Mouse (Mus musculus): ENCODE results near the gene Slc17a2.
A peak's percentile ranks its signal among the peaks of the same experiment; 100 is the strongest.

Slc17a2 gene

GRCm38 (mm10) chr13:23799405-23799804 is 7.4 kb upstream of the Slc17a2 start:
- peak; percentile 30 to 32 for DNase-seq

GRCm38 (mm10) chr13:23804532-23804931 is 2.3 kb upstream of the Slc17a2 start:
- no peak for DNase-seq

- DNase-seq: no peak
These were observed 9.4 kb downstream of the Slc17a2 start for GRCm38 (mm10) chr13:23816148-23816547.

DNA sequence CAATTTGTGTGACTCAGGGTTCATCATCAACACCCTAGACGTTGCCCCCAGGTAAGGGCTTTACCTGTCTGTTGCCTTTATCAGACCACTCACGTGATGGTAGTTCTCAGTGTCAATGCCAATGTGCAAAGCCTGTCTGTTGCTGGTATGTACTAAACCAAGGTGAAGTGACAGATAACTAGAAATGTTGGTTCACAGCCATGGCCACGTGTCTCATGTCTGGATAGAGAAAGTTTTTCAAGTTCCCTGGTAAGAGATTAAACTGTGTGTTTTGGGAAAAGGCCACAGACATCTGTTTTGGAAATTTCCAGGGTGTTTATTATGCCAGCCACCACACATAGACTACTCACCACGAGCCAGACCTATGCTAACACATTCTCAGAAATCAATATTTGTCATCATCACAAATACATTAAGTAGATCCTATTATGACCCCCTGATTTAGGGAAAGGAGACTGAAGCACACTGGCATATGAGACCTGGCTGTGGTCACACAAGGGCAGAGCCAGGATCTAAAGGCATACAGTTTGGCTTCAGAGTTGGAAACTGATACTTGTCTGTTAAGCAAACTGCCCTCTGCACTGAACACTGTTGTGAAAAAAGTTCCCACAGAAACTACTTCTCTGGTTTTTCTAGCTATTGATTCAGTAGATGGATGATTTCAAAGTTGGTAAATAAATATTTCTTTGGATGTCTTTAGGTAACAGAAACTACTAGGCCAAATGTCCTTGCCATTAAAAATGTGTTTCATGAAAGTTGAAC is 13.6 kb downstream of the Slc17a2 start:
- DNase-seq: no peak

- no peak for DNase-seq
These were observed 15.4 kb downstream of the Slc17a2 start for GRCm38 (mm10) chr13:23822213-23822612.

- no peak for DNase-seq
These were observed 19.8 kb downstream of the Slc17a2 start for GRCm38 (mm10) chr13:23826606-23827005.

DNA sequence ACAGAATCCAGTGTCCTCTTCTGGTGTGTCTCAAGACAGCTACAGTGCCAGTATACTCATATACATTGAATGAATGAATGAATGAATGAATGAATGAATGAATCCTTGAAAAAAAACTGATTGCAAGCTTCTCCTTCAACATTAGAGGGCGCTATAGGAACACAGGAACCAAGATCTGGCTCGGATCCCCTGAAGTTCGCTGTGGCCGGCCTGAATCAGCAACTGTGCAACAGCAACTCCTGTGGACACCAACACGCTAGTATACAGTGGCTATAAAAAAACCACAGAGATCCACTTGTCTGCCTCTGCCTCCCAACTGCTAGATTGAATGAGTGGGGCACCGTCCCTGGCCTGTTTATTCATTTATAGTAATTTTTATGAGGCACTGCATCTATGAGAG is 26.3 kb downstream of the Slc17a2 start:
- peak; percentile 38 to 42 for DNase-seq

DNA sequence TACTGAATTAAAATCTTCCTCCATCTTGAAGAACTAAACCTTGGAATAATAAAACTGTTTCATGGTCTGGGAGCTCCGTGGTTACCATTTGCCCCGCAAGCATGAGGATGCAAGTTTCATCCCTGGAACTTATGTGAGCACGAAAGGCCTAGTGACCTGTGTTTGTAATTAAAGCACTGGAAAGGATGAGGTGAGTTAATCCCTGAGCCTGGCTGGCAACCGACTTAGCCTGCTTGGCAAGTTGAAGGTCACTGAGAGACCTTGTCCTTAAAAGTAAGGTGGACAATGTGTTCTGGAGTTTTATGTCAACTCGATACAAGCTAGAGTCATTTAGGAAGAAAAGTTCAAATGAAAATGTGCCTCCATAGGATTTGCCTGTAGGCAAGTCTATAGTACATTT is 28.0 kb downstream of the Slc17a2 start:
- DNase-seq: no peak

GRCm38 (mm10) chr13:23836630-23837029 is 29.8 kb downstream of the Slc17a2 start:
- DNase-seq: no peak

DNA sequence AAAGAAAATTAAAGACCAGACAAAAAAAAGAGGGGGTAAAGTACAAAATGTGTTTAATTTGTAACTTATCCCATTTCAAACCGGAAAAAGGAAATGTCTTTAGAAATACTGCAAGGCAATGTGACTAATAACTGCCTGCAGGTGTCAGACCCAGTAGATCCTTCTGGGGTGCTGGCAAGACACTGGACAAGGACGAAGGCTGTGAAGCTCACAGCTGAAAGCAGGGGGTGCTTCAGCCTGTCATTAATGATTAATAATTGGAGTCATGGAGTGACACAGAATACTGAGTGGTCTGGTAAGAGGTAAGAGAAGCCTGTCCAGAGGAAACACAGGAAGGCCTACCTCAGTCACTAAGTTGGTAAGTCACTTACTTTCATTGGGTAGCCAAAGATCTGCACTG is 32.5 kb downstream of the Slc17a2 start, which contains the start of gene Slc17a3:
TSS of gene Slc17a3 (plus strand) at position 127 of the 400 bp plus-strand sequence.
- DNase-seq: no peak

DNA sequence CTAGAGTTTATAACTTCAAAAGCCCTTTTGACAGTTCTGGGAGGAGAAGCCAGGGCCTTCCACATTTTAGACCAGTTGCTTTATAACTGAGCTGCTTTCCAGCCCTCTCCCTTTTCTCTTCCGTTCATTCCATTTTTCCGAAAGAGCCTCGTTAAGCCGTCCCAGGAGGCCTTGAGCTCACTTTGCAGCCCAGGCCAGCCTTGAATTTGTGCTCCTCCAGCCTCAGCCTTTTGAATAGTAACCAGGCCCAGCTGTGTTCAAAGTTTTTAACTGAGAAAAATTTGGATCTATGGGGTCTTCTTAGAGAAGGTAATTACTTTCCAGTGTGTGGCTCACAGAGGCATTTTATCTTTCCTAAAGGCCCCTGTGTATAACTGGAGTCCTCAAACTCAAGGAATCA is 39.1 kb downstream of the Slc17a2 start:
- DNase-seq: no peak

DNA sequence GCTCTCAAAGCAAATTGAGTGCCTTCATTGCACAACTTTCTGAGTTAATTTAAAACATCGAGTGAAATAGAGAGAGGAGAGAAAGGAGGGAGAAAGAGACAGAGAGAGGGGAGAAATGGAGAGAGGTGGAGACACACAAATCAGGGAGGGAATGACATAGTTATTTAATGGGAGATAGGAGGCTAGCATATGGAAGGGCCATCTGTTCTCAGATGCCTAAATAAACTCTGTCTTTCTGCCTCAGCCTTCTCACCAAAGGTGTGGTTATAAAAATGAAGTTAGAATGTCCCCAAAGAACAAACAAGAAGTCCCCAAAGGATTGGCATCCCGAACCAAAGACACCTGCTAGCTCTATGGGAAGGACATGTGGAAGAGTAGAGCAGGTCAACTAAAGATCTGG is 42.5 kb downstream of the Slc17a2 start:
- DNase-seq: no peak

DNA sequence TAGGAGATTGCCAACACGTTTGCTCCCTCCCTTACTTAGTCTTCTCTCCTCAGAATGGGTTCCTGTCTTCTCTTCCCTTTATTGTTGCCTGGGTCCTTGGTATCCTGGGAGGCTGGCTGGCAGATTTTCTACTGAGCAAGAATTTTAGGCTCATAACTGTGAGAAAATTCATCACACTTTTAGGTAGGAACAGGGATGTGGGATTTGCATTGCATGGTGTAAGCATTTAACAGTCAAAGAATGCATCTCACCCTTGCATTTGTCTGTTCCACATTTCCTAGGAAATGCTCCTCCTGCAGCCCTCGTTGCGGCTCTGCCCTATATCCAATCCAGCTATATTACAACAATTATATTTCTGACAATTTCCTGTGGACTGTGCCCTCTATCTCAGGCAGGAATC is 49.6 kb downstream of the Slc17a2 start:
- no peak for DNase-seq

DNA sequence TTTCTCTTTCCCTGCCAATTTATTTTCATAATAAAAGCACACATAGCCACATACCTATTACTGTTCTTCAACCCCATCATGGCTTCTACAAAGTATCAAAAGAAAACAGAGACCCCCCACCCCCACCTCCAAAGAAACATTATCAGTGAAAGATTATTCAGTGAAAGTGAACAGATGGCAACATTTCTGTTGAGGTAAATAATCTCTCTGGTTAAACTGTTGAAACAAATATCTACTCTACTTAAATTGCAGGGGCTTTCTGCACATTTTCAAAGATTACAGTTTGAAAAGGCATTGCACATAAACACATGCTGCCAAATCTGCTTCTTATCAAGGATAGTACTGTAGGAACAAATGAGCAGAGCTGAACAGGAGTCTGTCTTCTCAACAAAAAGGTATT is 55.0 kb downstream of the Slc17a2 start:
- DNase-seq: no peak

GRCm38 (mm10) chr13:23864711-23865110 is 57.9 kb downstream of the Slc17a2 start:
- no peak for DNase-seq

- DNase-seq: no peak
These were observed 59.4 kb downstream of the Slc17a2 start for GRCm38 (mm10) chr13:23866086-23866710.

DNA sequence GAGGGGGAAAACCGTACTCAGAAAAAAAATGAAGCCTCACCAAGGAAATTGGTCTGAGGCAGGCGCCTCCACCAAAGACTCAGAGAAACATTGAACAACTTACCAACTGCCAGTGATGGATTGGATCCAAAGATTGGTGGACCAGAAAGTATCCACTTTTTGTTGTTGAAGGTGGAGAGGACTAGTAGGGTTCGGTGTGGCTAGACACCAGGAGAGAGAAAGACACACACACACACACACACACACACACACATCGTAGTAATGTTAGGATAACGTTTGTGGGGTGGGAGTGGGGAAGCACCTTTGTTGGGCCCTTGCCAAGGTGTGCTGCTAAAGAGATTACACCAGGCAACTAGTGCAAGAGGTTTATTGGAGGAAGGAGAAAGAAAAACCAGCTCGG is 60.2 kb downstream of the Slc17a2 start:
- no peak for DNase-seq

DNA sequence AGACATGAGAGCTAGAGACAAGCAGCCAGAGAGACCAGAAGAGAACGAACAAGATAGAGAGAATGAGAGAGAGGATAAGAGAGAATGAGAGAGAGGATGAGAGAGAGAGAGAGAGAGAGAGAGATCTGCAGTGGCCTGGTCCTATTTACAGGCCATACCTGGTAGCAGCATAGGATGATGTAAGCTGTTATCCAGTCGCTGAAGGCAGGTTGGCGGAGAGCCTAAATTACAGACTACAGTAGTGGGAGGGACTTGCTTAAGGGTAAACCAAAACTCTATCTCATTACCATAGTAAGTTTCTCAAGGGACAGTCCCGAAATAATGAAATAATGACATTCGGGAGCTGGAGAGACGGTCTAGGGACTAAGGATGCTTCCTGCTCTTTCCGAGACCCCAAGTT is 60.6 kb downstream of the Slc17a2 start, which contains the start of gene Slc17a1:
TSS of gene Slc17a1 (plus strand) at position 346 of the 400 bp plus-strand sequence.
- no peak for DNase-seq

- DNase-seq: no peak
These were observed 62.2 kb downstream of the Slc17a2 start for GRCm38 (mm10) chr13:23868790-23869533.

DNA sequence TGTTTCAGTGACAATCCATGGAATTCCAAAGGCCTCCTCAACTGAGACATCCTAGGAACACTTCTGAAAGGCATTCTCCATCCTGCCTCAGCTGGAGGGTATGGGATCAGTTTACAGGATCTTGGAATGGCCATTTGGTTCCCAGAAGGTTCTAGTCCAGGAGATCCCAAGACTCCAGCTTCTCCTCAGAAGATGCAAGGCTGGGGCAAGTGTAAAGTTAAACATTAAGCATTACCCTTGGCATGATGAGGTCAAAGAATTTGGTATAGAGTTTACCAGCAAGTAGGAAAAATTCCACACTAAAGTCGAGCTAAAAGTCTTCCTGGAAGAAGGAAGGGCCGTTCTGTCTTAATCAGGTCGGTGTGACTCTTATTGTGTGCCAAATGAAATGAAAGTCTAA is 63.2 kb downstream of the Slc17a2 start:
- no peak for DNase-seq

DNA sequence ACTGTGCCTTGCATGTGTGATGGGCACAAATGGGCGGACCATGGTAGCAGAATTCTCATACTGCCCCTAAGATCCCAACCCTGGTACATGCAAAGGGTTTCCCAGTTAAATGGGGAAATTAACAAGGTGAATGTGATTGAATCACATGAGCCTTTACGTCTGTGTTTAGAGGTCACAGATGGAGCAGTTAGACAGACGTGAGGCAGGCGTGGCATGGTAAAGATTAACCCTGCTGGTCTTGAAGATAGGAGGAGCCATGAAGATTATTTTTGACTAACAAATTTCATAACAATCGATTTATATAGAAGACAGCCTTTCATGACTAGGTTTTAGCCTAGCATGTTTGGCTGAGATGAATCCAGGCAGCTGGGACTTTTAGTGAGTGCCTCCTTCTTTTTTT is 66.3 kb downstream of the Slc17a2 start:
- no peak for DNase-seq

Measured in B cell, adult 2 months (primary cell).